Mouse (Mus musculus) spleen, adult 2 months (tissue): ENCODE results near the gene Fdx1l.

ENCODE experiments used
- CTCF ChIP-seq: fragments of 200-500 bp; IDR thresholded peaks from 2 replicates; pipeline ENCODE4 v1.5.1; 2011; ENCODE audit warnings: mild to moderate bottlenecking, inconsistent platforms; ENCODE audit not compliant: insufficient read depth, insufficient read length, insufficient replicate concordance; ENCODE audit errors: extremely low read depth
- POLR2A ChIP-seq: fragments of 200-500 bp; IDR thresholded peaks from 2 replicates; pipeline ENCODE4 v1.6.1; 2011; ENCODE audit warnings: low read depth, low read length, inconsistent platforms

GRCm38 (mm10) chr9:21114190-21114589, 40.8 kb upstream of the Fdx1l start:
- TF ChIP-seq CTCF (no peak), POLR2A (no peak)
